Mouse (Mus musculus): ENCODE measurements around the gene Olfr228.
"Not testable (repeated sequence)": the region's sequence is repeated elsewhere in the genome, so short reads cannot be mapped to it uniquely, and the experiment has no call there.

Olfr228 gene

GRCm38 (mm10) chr2:86487286-86487685 lies at the start of gene Olfr228:
Gene Olfr228 (minus strand): TSS chr2:86487386.
- DNase-seq, result no peak

- no peak for DNase-seq
Observed at GRCm38 (mm10) chr2:86530991-86531390, 43.8 kb upstream of the Olfr228 start.

- no peak for DNase-seq
Observed at GRCm38 (mm10) chr2:86508161-86508560, 21.0 kb upstream of the Olfr228 start, which contains the start of gene Olfr1076. Gene Olfr1076 (plus strand): TSS chr2:86508461.

GRCm38 (mm10) chr2:86464442-86465109 lies 22.6 kb downstream of the Olfr228 start:
- peak; percentile 33 for DNase-seq

GRCm38 (mm10) chr2:86460434-86460833 lies 26.8 kb downstream of the Olfr228 start:
- DNase-seq, result no peak

- DNase-seq, result no peak
Observed at GRCm38 (mm10) chr2:86456169-86456568, 31.0 kb downstream of the Olfr228 start, which contains the start of gene Olfr1066. Gene Olfr1066 (minus strand): TSS chr2:86456269.

GRCm38 (mm10) chr2:86450491-86450890 lies 36.7 kb downstream of the Olfr228 start, which contains the start of gene Olfr1065:
Gene Olfr1065 (minus strand): TSS chr2:86450591.
- DNase-seq, result not testable (repeated sequence)

- not testable (repeated sequence) for DNase-seq
Observed at GRCm38 (mm10) chr2:86442101-86442500, 45.1 kb downstream of the Olfr228 start.

All from thymus, postnatal 14 days (tissue).